Mouse (Mus musculus): ENCODE measurements around the gene Mmel1.

Mmel1 gene

GRCm38 (mm10) chr4:154904185-154905071 lies 35.0 kb downstream of the Mmel1 start:
- DNase-seq (ENCODE audit: low spot score in 2 of 2): peak; percentile 45 to 71

GRCm38 (mm10) chr4:154907833-154908232 lies 38.4 kb downstream of the Mmel1 start:
- peak in 1 of 2 experiments; percentile 70 for DNase-seq (ENCODE audit: low spot score in 2 of 2)

- DNase-seq (ENCODE audit: low spot score in 2 of 2): no peak
Observed at GRCm38 (mm10) chr4:154908490-154908889, 39.1 kb downstream of the Mmel1 start.

GRCm38 (mm10) chr4:154910606-154911522 lies 41.5 kb downstream of the Mmel1 start:
- DNase-seq (ENCODE audit: low spot score in 2 of 2): no peak

GRCm38 (mm10) chr4:154911644-154912043 lies 42.3 kb downstream of the Mmel1 start:
- no peak for DNase-seq (ENCODE audit: low spot score in 2 of 2)

GRCm38 (mm10) chr4:154913845-154914244 lies 44.5 kb downstream of the Mmel1 start:
- DNase-seq (ENCODE audit: low spot score in 2 of 2): no peak

GRCm38 (mm10) chr4:154914252-154914651 lies 44.9 kb downstream of the Mmel1 start:
- no peak for DNase-seq (ENCODE audit: low spot score in 2 of 2)

- DNase-seq (ENCODE audit: low spot score in 2 of 2): no peak
Observed at GRCm38 (mm10) chr4:154914707-154915106, 45.3 kb downstream of the Mmel1 start.

GRCm38 (mm10) chr4:154915286-154915685 lies 45.9 kb downstream of the Mmel1 start:
- DNase-seq (ENCODE audit: low spot score in 2 of 2): no peak

- DNase-seq (ENCODE audit: low spot score in 2 of 2): no peak
Observed at GRCm38 (mm10) chr4:154916662-154917061, 47.3 kb downstream of the Mmel1 start.

- no peak for DNase-seq (ENCODE audit: low spot score in 2 of 2)
Observed at GRCm38 (mm10) chr4:154922291-154922690, 52.9 kb downstream of the Mmel1 start.

- DNase-seq (ENCODE audit: low spot score in 2 of 2): no peak
Observed at GRCm38 (mm10) chr4:154922931-154923330, 53.5 kb downstream of the Mmel1 start.

GRCm38 (mm10) chr4:154925413-154925812 lies 56.0 kb downstream of the Mmel1 start:
- no peak for DNase-seq (ENCODE audit: low spot score in 2 of 2)

GRCm38 (mm10) chr4:154926969-154927898 lies 57.8 kb downstream of the Mmel1 start:
- DNase-seq (ENCODE audit: low spot score in 2 of 2): no peak

- no peak for DNase-seq (ENCODE audit: low spot score in 2 of 2)
Observed at GRCm38 (mm10) chr4:154927899-154928337, 58.5 kb downstream of the Mmel1 start.

GRCm38 (mm10) chr4:154928395-154929087 lies 59.2 kb downstream of the Mmel1 start, which contains the start of gene Tnfrsf14:
Gene Tnfrsf14, minus strand, starts transcription at chr4:154928563.
- no peak for DNase-seq (ENCODE audit: low spot score in 2 of 2)

- DNase-seq (ENCODE audit: low spot score in 2 of 2): no peak
Observed at GRCm38 (mm10) chr4:154929088-154929660, 59.8 kb downstream of the Mmel1 start.

GRCm38 (mm10) chr4:154933306-154933907 lies 64.0 kb downstream of the Mmel1 start:
- no peak for DNase-seq (ENCODE audit: low spot score in 2 of 2)

- DNase-seq (ENCODE audit: low spot score in 2 of 2): no peak
Observed at GRCm38 (mm10) chr4:154934800-154935199, 65.4 kb downstream of the Mmel1 start.

- no peak for DNase-seq (ENCODE audit: low spot score in 2 of 2)
Observed at GRCm38 (mm10) chr4:154935788-154936187, 66.4 kb downstream of the Mmel1 start.

All from cerebellum, postnatal 4 days (tissue).